Mouse (Mus musculus): ENCODE measurements around the gene Lrrc34. TPM values are rescaled to one million over a fixed set of nuclear protein-coding genes. Genes with fewer than 3 reads are reported as not detected.
A peak's percentile ranks its signal among the peaks of the same experiment; 100 is the strongest.

The Lrrc34 gene
- total RNA-seq, 1 experiment: 5.6 TPM

GRCm38 (mm10) chr3:30687216-30687615 lies 39.5 kb upstream of the Lrrc34 start:
- in situ Hi-C loops (cut with MboI; ENCODE audit: low sequenced_read_pairs in 2 of 2, unreplicated experiment in 2 of 2): no loop called here
- H3K36me3 ChIP-seq (ENCODE audit: control insufficient read depth, insufficient read depth, low read length, poor library complexity, severe bottlenecking): peaks cover 2% of the 10 kb centered on the region; the same call in 1 of the 2 replicates
- no peak overlapping the region for H3K4me3 ChIP-seq (ENCODE audit: insufficient read depth in 1 of 2, low read depth in 1 of 2, low read length in 2 of 2, poor library complexity in 1 of 2, severe bottlenecking in 1 of 2)
- no peak overlapping the region for H3K9ac ChIP-seq (ENCODE audit: insufficient read depth, low read depth, low read length, poor library complexity, severe bottlenecking)
- TF ChIP-seq ZNF384 (IDR thresholded peaks at IDR 0.05; ENCODE audit: low read depth, low read length) (no peak), HCFC1 (IDR thresholded peaks at IDR 0.05; ENCODE audit: borderline replicate concordance, insufficient read depth, low read length) (no peak), CHD2 (IDR thresholded peaks at IDR 0.05; ENCODE audit: low read depth, low read length) (no peak), MAFK (IDR thresholded peaks at IDR 0.05; ENCODE audit: insufficient read depth, low read depth, low read length) (no peak), ZC3H11A (IDR thresholded peaks at IDR 0.05; ENCODE audit: borderline replicate concordance, low read depth, low read length) (no peak)
- no peak for DNase-seq (ENCODE audit: low read depth, low spot score)
- no peaks in the 10 kb centered on the region; a peak in 2 of 4 replicates for H3K4me1 ChIP-seq (ENCODE audit: control insufficient read depth in 2 of 2, insufficient read depth in 2 of 2, low read length in 2 of 2, poor library complexity in 1 of 2)
- H3K27ac ChIP-seq (ENCODE audit: insufficient read depth, low read depth, low read length, poor library complexity, severe bottlenecking): no peak overlapping the region
- no peaks in the 10 kb centered on the region for H3K9me3 ChIP-seq (ENCODE audit: control insufficient read depth, insufficient read depth, low read depth, low read length)

GRCm38 (mm10) chr3:30683190-30683589 lies 35.5 kb upstream of the Lrrc34 start:
- peaks cover 0 to 2% of the 10 kb centered on the region in 2 experiments; a peak in 1 of 4 replicates for H3K4me1 ChIP-seq (ENCODE audit: control insufficient read depth in 2 of 2, insufficient read depth in 2 of 2, low read length in 2 of 2, poor library complexity in 1 of 2)
- H3K9ac ChIP-seq (ENCODE audit: insufficient read depth, low read depth, low read length, poor library complexity, severe bottlenecking): no peak overlapping the region
- in situ Hi-C loops (cut with MboI; ENCODE audit: low sequenced_read_pairs in 2 of 2, unreplicated experiment in 2 of 2): no loop called here
- no peak for TF ChIP-seq CHD2 (IDR thresholded peaks at IDR 0.05; ENCODE audit: low read depth, low read length)
- no peak for TF ChIP-seq MAFK (IDR thresholded peaks at IDR 0.05; ENCODE audit: insufficient read depth, low read depth, low read length)
- TF ChIP-seq HCFC1 (IDR thresholded peaks at IDR 0.05; ENCODE audit: borderline replicate concordance, insufficient read depth, low read length): no peak
- TF ChIP-seq ZC3H11A (IDR thresholded peaks at IDR 0.05; ENCODE audit: borderline replicate concordance, low read depth, low read length): no peak
- no peak for TF ChIP-seq ZNF384 (IDR thresholded peaks at IDR 0.05; ENCODE audit: low read depth, low read length)
- H3K4me3 ChIP-seq (ENCODE audit: insufficient read depth in 1 of 2, low read depth in 1 of 2, low read length in 2 of 2, poor library complexity in 1 of 2, severe bottlenecking in 1 of 2): no peak overlapping the region
- no peaks in the 10 kb centered on the region for H3K9me3 ChIP-seq (ENCODE audit: control insufficient read depth, insufficient read depth, low read depth, low read length)
- no peak for DNase-seq (ENCODE audit: low read depth, low spot score)
- peaks cover 4% of the 10 kb centered on the region; the same call in 1 of the 2 replicates for H3K36me3 ChIP-seq (ENCODE audit: control insufficient read depth, insufficient read depth, low read length, poor library complexity, severe bottlenecking)
- no peak overlapping the region for H3K27ac ChIP-seq (ENCODE audit: insufficient read depth, low read depth, low read length, poor library complexity, severe bottlenecking)

GRCm38 (mm10) chr3:30658486-30658885 lies 10.8 kb upstream of the Lrrc34 start:
- DNase-seq (ENCODE audit: low read depth, low spot score): no peak
- Histone ChIP-seq H3K9ac (ENCODE audit: insufficient read depth, low read depth, low read length, poor library complexity, severe bottlenecking) (no peak overlapping the region), H3K9me3 (ENCODE audit: control insufficient read depth, insufficient read depth, low read depth, low read length) (no peaks in the 10 kb centered on the region), H3K4me1 (ENCODE audit: control insufficient read depth in 2 of 2, insufficient read depth in 2 of 2, low read length in 2 of 2, poor library complexity in 1 of 2) (peaks cover 2 to 7% of the 10 kb centered on the region in 2 experiments; a peak in 3 of 4 replicates), H3K27ac (ENCODE audit: insufficient read depth, low read depth, low read length, poor library complexity, severe bottlenecking) (peak overlapping the region; percentile 59; the same call in 1 of the 2 replicates), H3K4me3 (ENCODE audit: insufficient read depth in 1 of 2, low read depth in 1 of 2, low read length in 2 of 2, poor library complexity in 1 of 2, severe bottlenecking in 1 of 2) (0 out of 4 replicates have a peak overlapping the region, but pooled peaks of 1 of the 2 experiments have one; percentile 12), H3K36me3 (ENCODE audit: control insufficient read depth, insufficient read depth, low read length, poor library complexity, severe bottlenecking) (no peaks in the 10 kb centered on the region; the same call in 1 of the 2 replicates)
- TF ChIP-seq ZNF384 (IDR thresholded peaks at IDR 0.05; ENCODE audit: low read depth, low read length) (no peak), HCFC1 (IDR thresholded peaks at IDR 0.05; ENCODE audit: borderline replicate concordance, insufficient read depth, low read length) (no peak; the same call in 1 of the 2 replicates), CHD2 (IDR thresholded peaks at IDR 0.05; ENCODE audit: low read depth, low read length) (no peak), ZC3H11A (IDR thresholded peaks at IDR 0.05; ENCODE audit: borderline replicate concordance, low read depth, low read length) (no peak), MAFK (IDR thresholded peaks at IDR 0.05; ENCODE audit: insufficient read depth, low read depth, low read length) (no peak)
- in situ Hi-C loops (cut with MboI; ENCODE audit: low sequenced_read_pairs in 2 of 2, unreplicated experiment in 2 of 2): no loop called here

- no peak overlapping the region for H3K4me3 ChIP-seq (ENCODE audit: insufficient read depth in 1 of 2, low read depth in 1 of 2, low read length in 2 of 2, poor library complexity in 1 of 2, severe bottlenecking in 1 of 2)
- no peak for DNase-seq (ENCODE audit: low read depth, low spot score)
- H3K36me3 ChIP-seq (ENCODE audit: control insufficient read depth, insufficient read depth, low read length, poor library complexity, severe bottlenecking): no peaks in the 10 kb centered on the region; the same call in 1 of the 2 replicates
- no peak for TF ChIP-seq ZNF384 (IDR thresholded peaks at IDR 0.05; ENCODE audit: low read depth, low read length)
- no peak for TF ChIP-seq MAFK (IDR thresholded peaks at IDR 0.05; ENCODE audit: insufficient read depth, low read depth, low read length)
- no peak for TF ChIP-seq CHD2 (IDR thresholded peaks at IDR 0.05; ENCODE audit: low read depth, low read length)
- TF ChIP-seq ZC3H11A (IDR thresholded peaks at IDR 0.05; ENCODE audit: borderline replicate concordance, low read depth, low read length): no peak
- TF ChIP-seq HCFC1 (IDR thresholded peaks at IDR 0.05; ENCODE audit: borderline replicate concordance, insufficient read depth, low read length): no peak
- H3K9ac ChIP-seq (ENCODE audit: insufficient read depth, low read depth, low read length, poor library complexity, severe bottlenecking): no peak overlapping the region
- no peak overlapping the region for H3K27ac ChIP-seq (ENCODE audit: insufficient read depth, low read depth, low read length, poor library complexity, severe bottlenecking)
- H3K9me3 ChIP-seq (ENCODE audit: control insufficient read depth, insufficient read depth, low read depth, low read length): no peaks in the 10 kb centered on the region
- in situ Hi-C loops (cut with MboI; ENCODE audit: low sequenced_read_pairs in 2 of 2, unreplicated experiment in 2 of 2): no loop called here
- peaks cover 7 to 8% of the 10 kb centered on the region in 2 experiments; a peak in 3 of 4 replicates for H3K4me1 ChIP-seq (ENCODE audit: control insufficient read depth in 2 of 2, insufficient read depth in 2 of 2, low read length in 2 of 2, poor library complexity in 1 of 2)
Observed at GRCm38 (mm10) chr3:30655937-30656336, 8.3 kb upstream of the Lrrc34 start.
